Mouse (Mus musculus): Measurements from ENCODE around the gene Ptprb. TPM values are rescaled to one million over a fixed set of nuclear protein-coding genes. Genes with fewer than 3 reads are reported as not detected.

Gene Ptprb
- polyA plus RNA-seq (2012; rRNA removed; ENCODE audit: low replicate concordance), result 16.3 and 42.0 TPM in 2 replicates

GRCm38 (mm10) chr10:116275280-116275679 lies at the start of gene Ptprb:
Ptprb (plus strand) TSS chr10:116275523.

Other genes with a start within 250 kb of the Ptprb start
- not detected in 2 replicates for gene 4933416C03Rik, start 161.6 kb upstream of the Ptprb start, polyA plus RNA-seq (2012; rRNA removed; ENCODE audit: low replicate concordance)
- 0.50 TPM in 1 of 2 replicates, not detected in the other for gene Kcnmb4, start 198.4 kb downstream of the Ptprb start, polyA plus RNA-seq (2012; rRNA removed; ENCODE audit: low replicate concordance)

All from subcutaneous adipose tissue, adult 2 months (tissue).